Comparison of ENCODE assay signal across 8 mouse cellular contexts in genomic region chr9:95525961-95526360, GRCm38 (mm10). TPM values are rescaled to one million over a fixed set of nuclear protein-coding genes. Genes with fewer than 3 reads are reported as not detected.
A peak's percentile ranks its signal among the peaks of the same experiment; 100 is the strongest.
DNase-seq lines count a peak whose midpoint lies in the region; ATAC-seq and TF ChIP-seq lines count a peak whose summit lies in the region.

No protein-coding gene starts in this region.

- WGBS in intestine, embryonic 16.5 days, result 10% methylated on average over 2 of the region's 2 CpGs
- 29% methylated on average over 2 of the region's 2 CpGs for WGBS in midbrain, embryonic 10.5 days

- peak; percentile 61 for ATAC-seq in intestine, embryonic 16.5 days

- TF ChIP-seq CTCF in left cerebral cortex, adult 2 months (IDR thresholded peaks at IDR 0.05), result peak; percentile 8

- DNase-seq in left cerebral cortex, adult 2 months (ENCODE audit: extremely low spot score in 1 of 2, low spot score in 2 of 2), result no peak
- no peak for DNase-seq in left cerebral cortex, adult 8-10 months (ENCODE audit: low spot score in 2 of 2)
- peak; percentile 36 for DNase-seq in R1 (ENCODE audit: low read depth, low spot score)
- peak; percentile 73 for DNase-seq in embryo, embryonic 10 days (ENCODE audit: low spot score)
- peak; percentile 24 for DNase-seq in midbrain, embryonic 10.5 days (ENCODE audit: low spot score)
- DNase-seq in right cerebral cortex, adult 2 months (ENCODE audit: low spot score in 2 of 2), result no peak
- no peak for DNase-seq in layer of hippocampus, adult 18-20 months (ENCODE audit: low spot score in 2 of 2)

- H3K27me3 ChIP-seq in intestine, embryonic 16.5 days (replicated peaks; ENCODE audit: control insufficient read depth, insufficient read depth, low read length), result no peaks in the 10 kb centered on the region
- H3K27me3 ChIP-seq in midbrain, embryonic 10.5 days (ENCODE audit: low read depth, poor library complexity, severe bottlenecking), result no peaks in the 10 kb centered on the region

- no peak overlapping the region for H3K9ac ChIP-seq in intestine, embryonic 16.5 days (ENCODE audit: low read depth, low read length)

- H3K4me3 ChIP-seq in left cerebral cortex, adult 2 months, result no peak overlapping the region
- H3K4me3 ChIP-seq in intestine, embryonic 16.5 days (ENCODE audit: low read length), result no peak overlapping the region
- no peak overlapping the region for H3K4me3 ChIP-seq in midbrain, embryonic 10.5 days

- H3K27ac ChIP-seq in left cerebral cortex, adult 2 months, result no peak overlapping the region
- H3K27ac ChIP-seq in intestine, embryonic 16.5 days (ENCODE audit: low read length), result no peak overlapping the region
- no peak overlapping the region for H3K27ac ChIP-seq in midbrain, embryonic 10.5 days (replicated peaks)

- no peaks in the 10 kb centered on the region for H3K9me3 ChIP-seq in intestine, embryonic 16.5 days (ENCODE audit: control insufficient read depth, low read length)
- H3K9me3 ChIP-seq in midbrain, embryonic 10.5 days (replicated peaks), result no peaks in the 10 kb centered on the region

- intact Hi-C loops in left cerebral cortex, adult 2 months (cut with DNase I), result no loop called here

- no peak overlapping the region for H3K4me2 ChIP-seq in intestine, embryonic 16.5 days (ENCODE audit: low read depth, low read length)

- H3K36me3 ChIP-seq in intestine, embryonic 16.5 days (ENCODE audit: control insufficient read depth, insufficient read depth, low read length), result no peaks in the 10 kb centered on the region
- no peaks in the 10 kb centered on the region for H3K36me3 ChIP-seq in midbrain, embryonic 10.5 days

- H3K4me1 ChIP-seq in intestine, embryonic 16.5 days (ENCODE audit: control insufficient read depth, insufficient read depth, low read length), result no peaks in the 10 kb centered on the region
- no peaks in the 10 kb centered on the region; the same call in 1 of the 2 replicates for H3K4me1 ChIP-seq in midbrain, embryonic 10.5 days

RNA-seq across cellular contexts. Expression of gene U2surp, which starts 14.2 kb away (rescaled TPM):
- total RNA-seq in left cerebral cortex, adult 2 months (2021), result 10 to 100 TPM; 67.6 to 69.0 TPM
- 10 to 100 TPM; 66.3 to 80.7 (median 70.4) TPM for total RNA-seq in left cerebral cortex, adult 8-10 months (2022)
- 103 and 109 TPM in 2 replicates for polyA plus RNA-seq in intestine, embryonic 16.5 days (2015; fragmentation: Nextera tagmentation; extraction: Ambion mirVana)
- 134 and 139 TPM in 2 replicates for polyA plus RNA-seq in midbrain, embryonic 10.5 days (2016; fragmentation: Nextera tagmentation; extraction: Ambion mirVana)
- 10 to 100 TPM; 64.0 to 64.6 TPM for total RNA-seq in layer of hippocampus, adult 18-20 months (2021)

RNA-seq across cellular contexts. Expression of gene Paqr9, which starts 33.5 kb away (rescaled TPM):
- 10 to 100 TPM; 35.8 to 36.2 TPM for total RNA-seq in left cerebral cortex, adult 2 months (2021)
- total RNA-seq in left cerebral cortex, adult 8-10 months (2022), result 10 to 100 TPM; 28.2 to 32.0 (median 29.1) TPM
- 0.67 and 0.87 TPM in 2 replicates for polyA plus RNA-seq in intestine, embryonic 16.5 days (2015; fragmentation: Nextera tagmentation; extraction: Ambion mirVana)
- 0.17 and 0.19 TPM in 2 replicates for polyA plus RNA-seq in midbrain, embryonic 10.5 days (2016; fragmentation: Nextera tagmentation; extraction: Ambion mirVana)
- total RNA-seq in layer of hippocampus, adult 18-20 months (2021), result 10 to 100 TPM; 40.4 to 41.6 TPM

Comparison
In these comparisons a context has a peak if more than half of its experiments do, and no peak if none do; other contexts are left out.
1. DNase-seq: peak in R1 (single experiment), embryo, embryonic 10 days (single experiment) and midbrain, embryonic 10.5 days (single experiment); none in left cerebral cortex, adult 2 months (0 of 2), left cerebral cortex, adult 8-10 months (0 of 2), right cerebral cortex, adult 2 months (0 of 2) and layer of hippocampus, adult 18-20 months (0 of 2).